Mouse (Mus musculus) ES-E14 (cell line): ENCODE data around the gene Tecpr1. TPM values are rescaled to one million over a fixed set of nuclear protein-coding genes. Genes with fewer than 3 reads are reported as not detected.

Experiments
- DNase-seq: peaks from one replicate; pipeline ENCODE4 v3.0.0-alpha.2; 2013; ENCODE audit warnings: low read depth, low spot score
- H3K27ac ChIP-seq: 2 replicates; pipeline ENCODE4 v1.5.1; 2012; ENCODE audit warnings: low read depth, mild to moderate bottlenecking, low read length, moderate library complexity, mixed read lengths; ENCODE audit not compliant: poor library complexity, insufficient read depth, severe bottlenecking
- H3K36me3 ChIP-seq: 2 replicates; pipeline ENCODE4 v1.6.1; 2012; ENCODE audit warnings: mild to moderate bottlenecking, low read length, moderate library complexity, mixed read lengths; ENCODE audit not compliant: control insufficient read depth, poor library complexity, insufficient read depth, severe bottlenecking
- H3K4me1 ChIP-seq, 2 experiments: fragments of 150-350 bp in 1 of 2; sonication (generic) in 1 of 2; 2 replicates each; pipeline ENCODE4 v1.6.1; 2012; ENCODE audit warnings: low read length in 2 of 2, mild to moderate bottlenecking in 1 of 2, mixed read lengths in 1 of 2; ENCODE audit not compliant: control insufficient read depth in 2 of 2, insufficient read depth in 2 of 2, poor library complexity in 1 of 2
- H3K4me3 ChIP-seq, 2 experiments: fragments of 150-350 bp in 1 of 2; sonication (generic) in 1 of 2; 2 replicates each; pipeline ENCODE4 v1.5.1; 2012; ENCODE audit warnings: low read length in 2 of 2, low read depth in 1 of 2, mild to moderate bottlenecking in 1 of 2, mixed read lengths in 1 of 2; ENCODE audit not compliant: insufficient read depth in 1 of 2, poor library complexity in 1 of 2, severe bottlenecking in 1 of 2
- H3K9ac ChIP-seq: 2 replicates; pipeline ENCODE4 v1.6.1; 2012; ENCODE audit warnings: low read depth, mild to moderate bottlenecking, low read length, mixed read lengths; ENCODE audit not compliant: poor library complexity, insufficient read depth, severe bottlenecking
- H3K9me3 ChIP-seq: fragments of 150-350 bp; sonication (generic); 2 replicates; pipeline ENCODE4 v1.6.1; 2012; ENCODE audit warnings: low read depth, mild to moderate bottlenecking, low read length; ENCODE audit not compliant: control insufficient read depth, insufficient read depth
- CHD2 ChIP-seq: IDR thresholded peaks from 2 replicates; pipeline ENCODE4 v1.6.1; 2014; ENCODE audit warnings: mild to moderate bottlenecking, low read depth, low read length, inconsistent platforms
- HCFC1 ChIP-seq: IDR thresholded peaks from 2 replicates; pipeline ENCODE4 v1.6.1; 2012; ENCODE audit warnings: low read length, inconsistent platforms, borderline replicate concordance; ENCODE audit not compliant: insufficient read depth
- MAFK ChIP-seq: IDR thresholded peaks from 2 replicates; pipeline ENCODE4 v1.6.1; 2014; ENCODE audit warnings: mild to moderate bottlenecking, low read depth, low read length, inconsistent platforms; ENCODE audit not compliant: insufficient read depth
- ZC3H11A ChIP-seq: IDR thresholded peaks from 2 replicates; pipeline ENCODE4 v1.6.1; 2012; ENCODE audit warnings: low read depth, mild to moderate bottlenecking, inconsistent platforms, low read length, borderline replicate concordance
- ZNF384 ChIP-seq: IDR thresholded peaks from 2 replicates; pipeline ENCODE4 v1.6.1; 2012; ENCODE audit warnings: low read depth, low read length, inconsistent platforms
- in situ Hi-C, 2 experiments: fragments of 600-800 bp; cut with MboI; formaldehyde crosslinking; loops; one replicate each; pipeline ENCODE4 v1.15.1; 2025; ENCODE audit warnings: low sequenced_read_pairs in 2 of 2, inconsistent platforms in 1 of 2; ENCODE audit not compliant: unreplicated experiment in 2 of 2
- total RNA-seq: library from RNA; depleted of rRNA; stranded (reverse); fragments of 300-350 nt; gene quantifications from 2 replicates; pipeline ENCODE4 v1.2.3, GENCODE M21; 2012

The Tecpr1 gene
- total RNA-seq, 1 experiment, result 18.3 TPM

- TF ChIP-seq CHD2, result no peak
- no peak for TF ChIP-seq ZC3H11A
- no peak for TF ChIP-seq HCFC1
- no peak for TF ChIP-seq ZNF384
- no peak for TF ChIP-seq MAFK
- no peak for DNase-seq
- H3K27ac ChIP-seq, result peak overlapping the region; percentile 42; the same call in 1 of the 2 replicates
- H3K4me3 ChIP-seq, result no peak overlapping the region
- H3K4me1 ChIP-seq, result peaks cover 3 to 20% of the 10 kb centered on the region in 2 experiments; a peak in 2 of 4 replicates
- H3K36me3 ChIP-seq, result no peaks in the 10 kb centered on the region
- 0 out of 2 replicates have a peak overlapping the region, but pooled peaks have one; percentile 12 for H3K9ac ChIP-seq
- in situ Hi-C loops, result no loop called here
- H3K9me3 ChIP-seq, result no peaks in the 10 kb centered on the region
These were observed 4.1 kb downstream of the Tecpr1 start for GRCm38 (mm10) chr5:144219306-144219705.

GRCm38 (mm10) chr5:144218061-144218460, 5.4 kb downstream of the Tecpr1 start:
- Histone ChIP-seq H3K9me3 (no peaks in the 10 kb centered on the region), H3K9ac (no peak overlapping the region), H3K4me1 (peaks cover 3 to 20% of the 10 kb centered on the region in 2 experiments; a peak in 2 of 4 replicates), H3K27ac (no peak overlapping the region), H3K36me3 (no peaks in the 10 kb centered on the region), H3K4me3 (no peak overlapping the region)
- TF ChIP-seq ZC3H11A, result no peak
- TF ChIP-seq CHD2, result no peak
- TF ChIP-seq MAFK, result no peak
- no peak for TF ChIP-seq ZNF384
- TF ChIP-seq HCFC1, result no peak
- in situ Hi-C loops, result no loop called here
- DNase-seq, result no peak

GRCm38 (mm10) chr5:144215992-144216391, 7.4 kb downstream of the Tecpr1 start:
- DNase-seq, result no peak
- Histone ChIP-seq H3K4me3 (no peak overlapping the region), H3K36me3 (no peaks in the 10 kb centered on the region), H3K27ac (no peak overlapping the region), H3K9me3 (no peaks in the 10 kb centered on the region), H3K4me1 (peaks cover 3 to 18% of the 10 kb centered on the region in 2 experiments; a peak in 2 of 4 replicates), H3K9ac (no peak overlapping the region)
- in situ Hi-C loops, result no loop called here
- TF ChIP-seq MAFK, result no peak
- TF ChIP-seq ZC3H11A, result no peak
- no peak for TF ChIP-seq HCFC1
- TF ChIP-seq CHD2, result no peak
- TF ChIP-seq ZNF384, result no peak

- in situ Hi-C loops, result no loop called here
- TF ChIP-seq ZC3H11A (no peak), MAFK (no peak), CHD2 (no peak), ZNF384 (no peak), HCFC1 (no peak)
- H3K36me3 ChIP-seq, result peaks cover 2% of the 10 kb centered on the region; the same call in 1 of the 2 replicates
These were observed 9.0 kb downstream of the Tecpr1 start for GRCm38 (mm10) chr5:144214453-144214852.

GRCm38 (mm10) chr5:144207478-144207877, 15.9 kb downstream of the Tecpr1 start:
- DNase-seq, result no peak
- Histone ChIP-seq H3K36me3 (peaks cover 5% of the 10 kb centered on the region; the same call in 1 of the 2 replicates), H3K4me3 (0 out of 4 replicates have a peak overlapping the region, but pooled peaks of 1 of the 2 experiments have one; percentile 3), H3K9me3 (no peaks in the 10 kb centered on the region), H3K4me1 (peaks cover 0 to 5% of the 10 kb centered on the region in 2 experiments; a peak in 2 of 4 replicates), H3K27ac (no peak overlapping the region), H3K9ac (no peak overlapping the region)
- in situ Hi-C loops, result no loop called here
- TF ChIP-seq ZNF384, result no peak
- TF ChIP-seq CHD2, result no peak
- TF ChIP-seq MAFK, result no peak
- TF ChIP-seq HCFC1, result no peak
- no peak for TF ChIP-seq ZC3H11A

More at GRCm38 (mm10) chr5:144214453-144214852, 9.0 kb downstream of the Tecpr1 start:
- no peak overlapping the region for H3K4me3 ChIP-seq
- peaks cover 0 to 13% of the 10 kb centered on the region in 2 experiments; a peak in 2 of 4 replicates for H3K4me1 ChIP-seq
- DNase-seq, result no peak
- H3K9me3 ChIP-seq, result no peaks in the 10 kb centered on the region
- H3K9ac ChIP-seq, result no peak overlapping the region
- no peak overlapping the region for H3K27ac ChIP-seq
